Mouse (Mus musculus) G1E (cell line): ENCODE measurements around the gene Olfr1195.
"Not testable (repeated sequence)": the region's sequence is repeated elsewhere in the genome, so short reads cannot be mapped to it uniquely, and the experiment has no call there.

Experiments used
- CTCF ChIP-seq: IDR thresholded peaks from 2 replicates; pipeline ENCODE4 v1.5.1; 2012; ENCODE audit warnings: low read depth, low read length, inconsistent platforms, mixed read lengths
- GATA1 ChIP-seq: IDR thresholded peaks from 2 replicates; pipeline ENCODE4 v1.6.1; 2012; ENCODE audit warnings: borderline replicate concordance, low read length, inconsistent platforms, mixed read lengths
- GATA2 ChIP-seq: IDR thresholded peaks from 2 replicates; pipeline ENCODE4 v1.6.1; 2012; ENCODE audit warnings: low read depth, low read length, inconsistent platforms, borderline replicate concordance
- POLR2AphosphoS5 ChIP-seq: IDR thresholded peaks from 2 replicates; pipeline ENCODE4 v1.6.1; 2012; ENCODE audit warnings: low read depth, low read length, inconsistent platforms; ENCODE audit not compliant: insufficient replicate concordance
- TAL1 ChIP-seq: conservative IDR thresholded peaks from 2 replicates; pipeline ENCODE4 v1.6.1; 2012; ENCODE audit warnings: low read depth, low read length, inconsistent platforms, mixed read lengths

GRCm38 (mm10) chr2:88640242-88640641 is 48.7 kb downstream of the Olfr1195 start, which contains the start of gene Olfr1191-ps1:
- TF ChIP-seq TAL1, CTCF, POLR2AphosphoS5, GATA1, GATA2: not testable (repeated sequence)
